Mouse (Mus musculus) megakaryocyte-erythroid progenitor cell, adult 5-6 weeks (primary cell): ENCODE data around the gene Pdzd7. TPM values are rescaled to one million over a fixed set of nuclear protein-coding genes. Genes with fewer than 3 reads are reported as not detected.
A peak's percentile ranks its signal among the peaks of the same experiment; 100 is the strongest.

ENCODE experiments used
- ATAC-seq: replicated peaks from 2 replicates; pipeline ENCODE4 v1.8.0; 2016; ENCODE audit warnings: mild to moderate bottlenecking, inconsistent platforms; ENCODE audit not compliant: severe bottlenecking, poor library complexity, low FRiP score, low TSS enrichment
- total RNA-seq, 2 experiments: library from RNA; stranded (forward) in 1 of 2; stranded (reverse) in 1 of 2; fragments of 200-1000, 215-1000 nt in 1 of 2; fragments of >200 nt in 1 of 2; fragmentation: Nextera tagmentation in 1 of 2; gene quantifications; 2 replicates each; pipeline ENCODE4 v1.2.3; 2014 to 2017

Gene Pdzd7
- total RNA-seq, 2 experiments from 2014 or later: not detected

- ATAC-seq: peak; percentile 39
Observed at GRCm38 (mm10) chr19:45015518-45016281, 29.8 kb downstream of the Pdzd7 start.

GRCm38 (mm10) chr19:45014981-45015402, 30.5 kb downstream of the Pdzd7 start:
- 0 out of 2 replicates have a peak, but pooled peaks have one; percentile 9 for ATAC-seq

GRCm38 (mm10) chr19:45014335-45014971, 31.1 kb downstream of the Pdzd7 start, which contains the start of gene Lzts2:
TSS of gene Lzts2 (plus strand) at chr19:45014414.
- ATAC-seq: no peak

- no peak for ATAC-seq
Observed at GRCm38 (mm10) chr19:45013581-45014225, 31.8 kb downstream of the Pdzd7 start.

GRCm38 (mm10) chr19:45012636-45013035, 32.9 kb downstream of the Pdzd7 start:
- ATAC-seq: no peak

- ATAC-seq: no peak
Observed at GRCm38 (mm10) chr19:45012219-45012618, 33.3 kb downstream of the Pdzd7 start.

GRCm38 (mm10) chr19:45010646-45011045, 34.9 kb downstream of the Pdzd7 start:
- no peak for ATAC-seq

- no peak for ATAC-seq
Observed at GRCm38 (mm10) chr19:45007425-45008191, 37.9 kb downstream of the Pdzd7 start.

- ATAC-seq: no peak
Observed at GRCm38 (mm10) chr19:45007021-45007420, 38.5 kb downstream of the Pdzd7 start.

GRCm38 (mm10) chr19:45005957-45006712, 39.4 kb downstream of the Pdzd7 start, which contains the start of gene Mrpl43:
TSS of gene Mrpl43 (minus strand) at chr19:45006442.
- ATAC-seq: peak; percentile 88

- peak; percentile 64 for ATAC-seq
Observed at GRCm38 (mm10) chr19:45005444-45005843, 40.1 kb downstream of the Pdzd7 start, which contains the start of gene Twnk. TSS of gene Twnk (plus strand) at chr19:45005663.

GRCm38 (mm10) chr19:45003740-45004516, 41.6 kb downstream of the Pdzd7 start:
- ATAC-seq: no peak

- ATAC-seq: no peak
Observed at GRCm38 (mm10) chr19:45002301-45002700, 43.2 kb downstream of the Pdzd7 start.

GRCm38 (mm10) chr19:44999647-45000046, 45.9 kb downstream of the Pdzd7 start:
- no peak for ATAC-seq

GRCm38 (mm10) chr19:44997786-44998185, 47.7 kb downstream of the Pdzd7 start:
- ATAC-seq: no peak

- ATAC-seq: no peak
Observed at GRCm38 (mm10) chr19:44992712-44993111, 52.8 kb downstream of the Pdzd7 start.

GRCm38 (mm10) chr19:44992246-44992645, 53.3 kb downstream of the Pdzd7 start:
- no peak for ATAC-seq

GRCm38 (mm10) chr19:44991031-44991430, 54.5 kb downstream of the Pdzd7 start:
- no peak for ATAC-seq
